Mouse (Mus musculus) intestine, postnatal 0 days (tissue): ENCODE results near the gene Fbxl21. TPM values are rescaled to one million over a fixed set of nuclear protein-coding genes. Genes with fewer than 3 reads are reported as not detected.

ENCODE experiments used
- ATAC-seq: fragments of 200-750 bp; cut with Nextera tagmentation; 2 replicates; pipeline ENCODE4 v1.8.0; 2017; ENCODE audit warnings: mild to moderate bottlenecking, moderate TSS enrichment, moderate library complexity
- H3K27ac ChIP-seq: fragments of 300-500 bp; sonication (generic); 2 replicates; pipeline ENCODE4 v1.5.1; 2014; ENCODE audit warnings: mild to moderate bottlenecking, low read depth, low read length, moderate library complexity
- H3K27me3 ChIP-seq: fragments of 300-500 bp; sonication (generic); replicated peaks from 2 replicates; pipeline ENCODE4 v1.6.1; 2014; ENCODE audit warnings: low read length, mixed read lengths; ENCODE audit not compliant: control insufficient read depth, insufficient read depth
- H3K36me3 ChIP-seq: fragments of 300-500 bp; sonication (generic); 2 replicates; pipeline ENCODE4 v1.6.1; 2014; ENCODE audit warnings: mild to moderate bottlenecking, moderate library complexity; ENCODE audit not compliant: control insufficient read depth, insufficient read depth
- H3K4me1 ChIP-seq: fragments of 300-500 bp; sonication (generic); replicated peaks from 2 replicates; pipeline ENCODE4 v1.6.1; 2014; ENCODE audit warnings: antibody characterized with exemption, low read length, mixed read lengths; ENCODE audit not compliant: control insufficient read depth, insufficient read depth
- H3K4me2 ChIP-seq: fragments of 300-500 bp; sonication (generic); replicated peaks from 2 replicates; pipeline ENCODE4 v1.6.1; 2014; ENCODE audit warnings: low read depth, mild to moderate bottlenecking, moderate library complexity
- H3K4me3 ChIP-seq: fragments of 300-500 bp; sonication (generic); 2 replicates; pipeline ENCODE4 v1.5.1; 2014; ENCODE audit warnings: low read depth, low read length
- H3K9ac ChIP-seq: fragments of 300-500 bp; sonication (generic); 2 replicates; pipeline ENCODE4 v1.6.1; 2014; ENCODE audit warnings: mild to moderate bottlenecking, low read depth, low read length
- H3K9me3 ChIP-seq: fragments of 300-500 bp; sonication (generic); 2 replicates; pipeline ENCODE4 v1.6.1; 2016; ENCODE audit warnings: mixed run types; ENCODE audit not compliant: control insufficient read depth
- CTCF ChIP-seq: sonication (generic); IDR thresholded peaks from 2 replicates; pipeline ENCODE4 v1.5.1; 2016; ENCODE audit warnings: low read depth, mild to moderate bottlenecking, control low read depth, antibody characterized with exemption, moderate library complexity
- WGBS: fragments of 180-500 bp; shearing (Covaris S2); extraction: QIAGEN DNeasy Blood & Tissue Kit; methylation state at CpG from one replicate; pipeline ENCODE4 v1.1.7; 2014; 5-methylcytosine and 5-hydroxymethylcytosine counted together
- polyA plus RNA-seq: library from polyadenylated mRNA; unstranded; fragments of >200 nt; fragmentation: Nextera tagmentation; extraction: Ambion mirVana; gene quantifications from 2 replicates; pipeline ENCODE4 v1.2.1, GENCODE M21; 2015

The Fbxl21 gene
- polyA plus RNA-seq, 1 experiment from 2014 or later = 3.7 TPM

- WGBS = 93% methylated on average over 7 of the region's 7 CpGs
- TF ChIP-seq CTCF = no peak
- no peaks in the 10 kb centered on the region for H3K9me3 ChIP-seq
Measured at GRCm38 (mm10) chr13:56527846-56528245, 5.6 kb downstream of the Fbxl21 start.

GRCm38 (mm10) chr13:56528281-56528680 is 6.0 kb downstream of the Fbxl21 start:
- no peak for ATAC-seq
- Histone ChIP-seq H3K4me1 (0 out of 2 replicates have a peak, but pooled peaks cover 3% of the 10 kb centered on the region), H3K9ac (no peak overlapping the region), H3K27ac (no peak overlapping the region), H3K4me2 (no peak overlapping the region), H3K27me3 (no peaks in the 10 kb centered on the region), H3K4me3 (no peak overlapping the region), H3K9me3 (no peaks in the 10 kb centered on the region), H3K36me3 (no peaks in the 10 kb centered on the region)
- WGBS = 88% methylated on average over 11 of the region's 11 CpGs
- TF ChIP-seq CTCF = no peak

More at GRCm38 (mm10) chr13:56527846-56528245, 5.6 kb downstream of the Fbxl21 start:
- Histone ChIP-seq H3K4me3 (no peak overlapping the region), H3K4me2 (no peak overlapping the region), H3K27ac (no peak overlapping the region), H3K4me1 (0 out of 2 replicates have a peak, but pooled peaks cover 3% of the 10 kb centered on the region), H3K36me3 (no peaks in the 10 kb centered on the region), H3K9ac (no peak overlapping the region), H3K27me3 (no peaks in the 10 kb centered on the region)
- ATAC-seq = no peak

DNA sequence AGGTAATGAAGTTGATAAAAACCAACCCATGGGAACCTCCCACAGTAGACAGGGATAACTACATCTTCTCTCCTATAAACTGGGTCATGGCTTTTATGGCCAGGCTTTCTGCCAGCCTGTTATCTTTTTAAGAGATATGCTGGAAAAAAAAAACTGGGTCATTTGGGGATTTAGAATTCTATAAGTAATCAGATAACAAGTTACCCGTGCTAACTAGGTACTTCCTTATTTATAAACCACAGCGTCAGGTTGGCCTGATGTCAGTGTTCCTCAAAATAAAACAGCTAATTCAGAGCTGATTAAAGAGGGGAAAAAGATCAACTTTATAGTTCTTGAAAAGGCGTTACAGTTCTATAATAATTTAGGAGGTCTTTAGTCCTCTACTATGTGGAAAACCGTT is 6.8 kb downstream of the Fbxl21 start:
- WGBS = 43% methylated on average over 4 of the region's 4 CpGs
- no peak overlapping the region for H3K4me2 ChIP-seq
- H3K9ac ChIP-seq = no peak overlapping the region
- no peak for ATAC-seq
- no peak overlapping the region for H3K4me3 ChIP-seq
- H3K27ac ChIP-seq = no peak overlapping the region
- H3K9me3 ChIP-seq = no peaks in the 10 kb centered on the region
- 0 out of 2 replicates have a peak, but pooled peaks cover 3% of the 10 kb centered on the region for H3K4me1 ChIP-seq
- no peaks in the 10 kb centered on the region for H3K27me3 ChIP-seq
- H3K36me3 ChIP-seq = no peaks in the 10 kb centered on the region
- TF ChIP-seq CTCF = no peak

- WGBS = 57% methylated on average over 8 of the region's 8 CpGs
- Histone ChIP-seq H3K9me3 (no peaks in the 10 kb centered on the region), H3K27me3 (no peaks in the 10 kb centered on the region), H3K4me3 (no peak overlapping the region), H3K27ac (no peak overlapping the region), H3K9ac (no peak overlapping the region), H3K4me2 (no peak overlapping the region), H3K4me1 (0 out of 2 replicates have a peak, but pooled peaks cover 3% of the 10 kb centered on the region), H3K36me3 (no peaks in the 10 kb centered on the region)
- no peak for TF ChIP-seq CTCF
- no peak for ATAC-seq
Measured at GRCm38 (mm10) chr13:56529685-56530084, 7.4 kb downstream of the Fbxl21 start.

DNA sequence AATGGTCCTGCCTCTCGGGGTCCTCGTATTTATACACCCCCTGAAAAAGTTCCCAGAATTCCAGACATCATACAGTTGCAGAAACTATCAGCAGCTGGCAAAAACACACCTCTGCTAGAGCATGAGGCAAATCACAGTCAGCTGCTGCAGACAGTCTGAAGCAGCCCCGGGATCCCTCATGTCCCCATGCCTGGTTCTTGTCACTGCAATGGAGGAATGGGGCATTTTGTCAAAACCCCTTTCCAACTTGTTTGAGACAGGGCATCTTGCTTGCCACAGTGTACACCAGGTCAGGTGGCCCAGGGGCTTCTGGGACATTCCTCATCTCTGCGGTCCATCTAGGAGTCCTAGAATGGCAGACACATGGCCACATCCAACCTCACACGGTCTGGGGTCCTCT is 12.7 kb downstream of the Fbxl21 start:
- no peak overlapping the region for H3K9ac ChIP-seq
- H3K4me2 ChIP-seq = no peak overlapping the region
- H3K36me3 ChIP-seq = no peaks in the 10 kb centered on the region
- no peaks in the 10 kb centered on the region for H3K27me3 ChIP-seq
- H3K4me1 ChIP-seq = no peaks in the 10 kb centered on the region
- no peaks in the 10 kb centered on the region for H3K9me3 ChIP-seq
- H3K27ac ChIP-seq = no peak overlapping the region
- 90% methylated on average over 5 of the region's 5 CpGs for WGBS
- TF ChIP-seq CTCF = no peak
- H3K4me3 ChIP-seq = no peak overlapping the region
- no peak for ATAC-seq

DNA sequence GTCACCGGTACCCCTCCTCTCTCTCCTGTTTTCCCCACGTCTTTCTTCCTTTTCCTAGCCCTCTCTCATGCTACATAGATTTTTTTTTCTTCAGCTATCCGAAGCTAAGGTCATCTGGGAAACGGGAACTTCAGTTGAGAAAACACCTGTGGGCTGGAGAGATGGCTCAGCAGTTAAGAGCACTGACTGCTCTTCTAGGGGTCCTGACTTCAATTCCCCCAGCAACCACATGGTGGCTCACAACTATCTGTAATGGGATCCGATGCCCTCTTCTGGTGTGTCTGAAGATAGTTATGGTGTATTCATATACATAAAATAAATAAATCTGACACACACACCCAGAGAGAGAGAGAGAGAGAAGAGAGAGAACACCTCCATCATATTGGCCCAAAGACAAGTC is 13.3 kb downstream of the Fbxl21 start:
- Histone ChIP-seq H3K9ac (no peak overlapping the region), H3K36me3 (no peaks in the 10 kb centered on the region), H3K4me2 (no peak overlapping the region), H3K4me3 (no peak overlapping the region), H3K9me3 (no peaks in the 10 kb centered on the region), H3K4me1 (no peaks in the 10 kb centered on the region), H3K27ac (no peak overlapping the region), H3K27me3 (no peaks in the 10 kb centered on the region)
- no peak for ATAC-seq
- TF ChIP-seq CTCF = peak; percentile 33; the same call in 1 of the 2 replicates
- 77% methylated on average over 5 of the region's 5 CpGs for WGBS

GRCm38 (mm10) chr13:56537026-56537425 is 14.8 kb downstream of the Fbxl21 start:
- no peak for ATAC-seq
- TF ChIP-seq CTCF = no peak

More at GRCm38 (mm10) chr13:56537026-56537425, 14.8 kb downstream of the Fbxl21 start:
- H3K27ac ChIP-seq = no peak overlapping the region
- no peaks in the 10 kb centered on the region for H3K27me3 ChIP-seq
- H3K4me1 ChIP-seq = no peaks in the 10 kb centered on the region
- H3K36me3 ChIP-seq = no peaks in the 10 kb centered on the region
- no peak overlapping the region for H3K9ac ChIP-seq
- 93% methylated on average over 12 of the region's 12 CpGs for WGBS
- H3K4me2 ChIP-seq = no peak overlapping the region
- no peaks in the 10 kb centered on the region for H3K9me3 ChIP-seq
- H3K4me3 ChIP-seq = no peak overlapping the region
